Mouse (Mus musculus) forebrain, embryonic 13.5 days (tissue): ENCODE measurements around the gene Cmc2. TPM values are rescaled to one million over a fixed set of nuclear protein-coding genes. Genes with fewer than 3 reads are reported as not detected.

ENCODE experiments used
- ATAC-seq: fragments of 200-750 bp; cut with Nextera tagmentation; 2 replicates; pipeline ENCODE4 v1.8.0; 2017
- H3K27ac ChIP-seq: fragments of 300-500 bp; sonication (generic); 2 replicates; pipeline ENCODE4 v1.5.1; 2015; ENCODE audit warnings: inconsistent platforms, mild to moderate bottlenecking, moderate library complexity
- H3K27me3 ChIP-seq: fragments of 300-500 bp; sonication (generic); 2 replicates; pipeline ENCODE4 v1.6.1; 2015; ENCODE audit warnings: mild to moderate bottlenecking, inconsistent platforms
- H3K36me3 ChIP-seq: fragments of 300-500 bp; sonication (generic); 2 replicates; pipeline ENCODE4 v1.6.1; 2015; ENCODE audit warnings: mild to moderate bottlenecking, inconsistent platforms; ENCODE audit not compliant: poor library complexity, severe bottlenecking
- H3K4me1 ChIP-seq: fragments of 300-500 bp; sonication (generic); 2 replicates; pipeline ENCODE4 v1.6.1; 2015; ENCODE audit warnings: inconsistent platforms
- H3K4me2 ChIP-seq: fragments of 300-500 bp; sonication (generic); 2 replicates; pipeline ENCODE4 v1.6.1; 2015; ENCODE audit warnings: inconsistent platforms, mild to moderate bottlenecking, moderate library complexity
- H3K4me3 ChIP-seq: fragments of 300-500 bp; sonication (generic); 2 replicates; pipeline ENCODE4 v1.5.1; 2015; ENCODE audit warnings: mild to moderate bottlenecking, inconsistent platforms
- H3K9ac ChIP-seq: fragments of 300-500 bp; sonication (generic); 2 replicates; pipeline ENCODE4 v1.6.1; 2015; ENCODE audit warnings: mild to moderate bottlenecking, inconsistent platforms
- H3K9me3 ChIP-seq: fragments of 300-500 bp; sonication (generic); replicated peaks from 2 replicates; pipeline ENCODE4 v1.6.1; 2016; ENCODE audit warnings: inconsistent platforms
- WGBS: fragments of 180-500 bp; shearing (Covaris S2); methylation state at CpG from one replicate; pipeline ENCODE4 v1.1.7; 2015; 5-methylcytosine and 5-hydroxymethylcytosine counted together
- polyA plus RNA-seq: library from polyadenylated mRNA; unstranded; fragments of >200 nt; fragmentation: Nextera tagmentation; extraction: Ambion mirVana; gene quantifications from 2 replicates; pipeline ENCODE4 v1.2.1, GENCODE M21; 2015

Cmc2 gene
- polyA plus RNA-seq, 1 experiment from 2014 or later, result 67.6 TPM

DNA sequence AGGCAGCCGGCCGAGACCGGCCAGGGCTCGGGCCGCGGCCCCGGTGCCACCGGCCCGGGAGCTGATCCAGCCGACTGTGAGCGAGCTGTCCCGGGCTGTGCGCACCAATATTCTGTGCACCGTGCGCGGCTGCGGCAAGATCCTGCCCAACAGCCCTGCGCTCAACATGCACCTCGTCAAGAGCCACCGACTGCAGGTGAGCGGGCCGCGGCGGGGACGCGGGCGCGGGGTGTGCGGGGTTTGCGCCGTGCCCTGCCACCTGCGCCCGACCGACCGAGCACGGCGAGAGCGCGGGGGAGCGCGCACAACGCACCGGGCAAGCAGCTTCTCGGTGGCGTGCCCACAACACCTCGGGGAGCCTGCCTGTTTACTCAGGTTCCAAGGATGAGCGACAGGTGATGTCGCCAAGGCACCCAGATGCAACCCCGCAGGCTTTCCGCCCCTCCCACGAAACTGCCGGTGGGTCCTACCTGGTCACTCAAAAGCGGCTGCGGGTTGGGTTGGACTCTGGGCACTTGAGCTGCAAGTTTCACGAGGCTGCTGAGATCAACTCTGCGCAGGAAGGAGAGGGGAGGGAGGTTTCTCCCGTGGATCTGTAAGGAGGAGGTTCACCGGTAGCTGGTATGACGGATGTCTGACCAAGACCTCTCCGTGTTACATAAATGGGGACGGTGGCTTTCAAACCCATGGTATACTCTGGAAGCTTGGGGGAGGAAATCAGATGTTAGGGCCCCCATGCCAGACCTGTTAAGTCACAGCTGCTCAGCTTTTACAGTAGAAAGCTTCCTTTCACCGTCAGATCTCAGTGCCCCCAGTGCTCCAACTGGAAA lies 22.5 kb upstream of the Cmc2 start:
- under 1% methylated on average over 49 of the region's 62 CpGs for WGBS
- Histone ChIP-seq H3K4me3 (peak overlapping the region; percentile 97), H3K9me3 (no peaks in the 10 kb centered on the region), H3K4me1 (peaks cover 23% of the 10 kb centered on the region), H3K4me2 (peak overlapping the region; percentile 85), H3K27me3 (no peaks in the 10 kb centered on the region), H3K9ac (peak overlapping the region; percentile 91), H3K36me3 (no peaks in the 10 kb centered on the region), H3K27ac (peak overlapping the region; percentile 37; the same call in 1 of the 2 replicates)
- peak; percentile 86 for ATAC-seq

GRCm38 (mm10) chr8:116943161-116943554 lies 21.9 kb upstream of the Cmc2 start, which contains the start of gene Atmin:
Gene Atmin (plus strand): TSS chr8:116943393.
- Histone ChIP-seq H3K27ac (peak within 1 kb of the TSS; percentile 37; the same call in 1 of the 2 replicates), H3K4me2 (peak within 1 kb of the TSS; percentile 85), H3K4me3 (peak within 1 kb of the TSS; percentile 97), H3K9ac (peak within 1 kb of the TSS; percentile 91), H3K9me3 (no peaks in the 10 kb centered on the region), H3K27me3 (no peaks in the 10 kb centered on the region), H3K36me3 (peaks cover 5% of the 10 kb centered on the region; the same call in 1 of the 2 replicates), H3K4me1 (peaks cover 23% of the 10 kb centered on the region)
- WGBS, result under 1% methylated on average over 40 of the region's 46 CpGs
- ATAC-seq, result peak; percentile 92

GRCm38 (mm10) chr8:116942284-116943058 lies 21.2 kb upstream of the Cmc2 start:
- no peak for ATAC-seq
- Histone ChIP-seq H3K4me3 (no peak overlapping the region), H3K9ac (no peak overlapping the region), H3K27ac (no peak overlapping the region), H3K4me2 (peak overlapping the region; percentile 85; the same call in 1 of the 2 replicates), H3K36me3 (peaks cover 12% of the 10 kb centered on the region), H3K4me1 (peaks cover 23% of the 10 kb centered on the region), H3K9me3 (no peaks in the 10 kb centered on the region), H3K27me3 (no peaks in the 10 kb centered on the region)
- WGBS, result 81% methylated on average over 12 of the region's 12 CpGs

DNA sequence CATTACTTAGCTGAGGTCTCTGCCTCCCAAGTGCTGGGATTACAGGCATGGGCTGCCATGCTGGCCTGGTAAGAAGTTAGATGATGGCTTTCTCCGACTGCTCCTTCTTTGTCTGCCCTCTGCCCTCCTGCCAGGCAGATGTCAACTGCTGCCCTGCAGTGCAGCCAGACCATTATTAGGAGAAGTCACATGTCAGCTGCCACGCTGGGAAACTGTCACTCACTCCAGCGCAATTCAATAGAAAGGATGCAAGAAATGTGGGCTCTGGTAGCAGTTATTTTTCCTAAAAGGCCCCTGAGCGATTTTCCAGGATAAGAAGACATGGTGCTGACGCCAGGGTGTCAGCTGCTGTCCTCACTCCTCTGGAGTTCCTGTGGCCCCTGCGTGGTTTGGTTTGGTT lies 14.3 kb upstream of the Cmc2 start:
- no peaks in the 10 kb centered on the region for H3K27me3 ChIP-seq
- peaks cover 76% of the 10 kb centered on the region for H3K36me3 ChIP-seq
- H3K9ac ChIP-seq, result no peak overlapping the region
- H3K4me1 ChIP-seq, result no peaks in the 10 kb centered on the region
- 51% methylated on average over 6 of the region's 6 CpGs for WGBS
- H3K27ac ChIP-seq, result no peak overlapping the region
- H3K9me3 ChIP-seq, result no peaks in the 10 kb centered on the region
- no peak overlapping the region for H3K4me3 ChIP-seq
- no peak overlapping the region for H3K4me2 ChIP-seq
- no peak for ATAC-seq

DNA sequence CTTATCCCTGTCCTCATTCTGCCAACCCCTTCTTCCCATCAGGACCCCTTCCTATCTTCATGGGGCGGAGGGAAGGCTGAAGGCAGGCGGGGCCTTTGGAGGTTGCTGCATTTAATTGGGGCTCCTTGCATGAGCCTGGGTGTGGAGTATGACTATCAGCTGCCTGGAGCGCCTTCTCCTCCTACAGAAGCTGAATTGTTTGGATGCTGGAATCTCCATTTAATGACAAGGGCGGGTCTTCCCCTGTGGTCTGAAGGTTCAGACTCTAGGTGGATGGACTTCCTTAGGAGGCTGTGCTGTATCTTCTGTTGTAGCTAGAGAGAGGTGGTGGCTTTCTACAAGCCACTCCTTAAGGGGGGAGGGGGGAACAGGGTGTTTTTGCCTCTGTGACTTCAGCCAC lies 13.7 kb upstream of the Cmc2 start:
- no peak for ATAC-seq
- no peaks in the 10 kb centered on the region for H3K4me1 ChIP-seq
- H3K36me3 ChIP-seq, result peaks cover 78% of the 10 kb centered on the region

GRCm38 (mm10) chr8:116928588-116928987 lies 7.3 kb upstream of the Cmc2 start:
- no peak overlapping the region for H3K27ac ChIP-seq
- H3K4me2 ChIP-seq, result no peak overlapping the region
- no peaks in the 10 kb centered on the region for H3K9me3 ChIP-seq
- no peak overlapping the region for H3K9ac ChIP-seq
- no peaks in the 10 kb centered on the region for H3K27me3 ChIP-seq
- 91% methylated on average over 5 of the region's 5 CpGs for WGBS
- ATAC-seq, result no peak
- H3K36me3 ChIP-seq, result peaks cover 69% of the 10 kb centered on the region
- H3K4me3 ChIP-seq, result no peak overlapping the region
- H3K4me1 ChIP-seq, result no peaks in the 10 kb centered on the region

More for the DNA sequence above, 13.7 kb upstream of the Cmc2 start:
- Histone ChIP-seq H3K27me3 (no peaks in the 10 kb centered on the region), H3K9me3 (no peaks in the 10 kb centered on the region), H3K9ac (no peak overlapping the region), H3K4me2 (no peak overlapping the region), H3K27ac (no peak overlapping the region), H3K4me3 (no peak overlapping the region)
- WGBS, result 90% methylated on average over 4 of the region's 4 CpGs

DNA sequence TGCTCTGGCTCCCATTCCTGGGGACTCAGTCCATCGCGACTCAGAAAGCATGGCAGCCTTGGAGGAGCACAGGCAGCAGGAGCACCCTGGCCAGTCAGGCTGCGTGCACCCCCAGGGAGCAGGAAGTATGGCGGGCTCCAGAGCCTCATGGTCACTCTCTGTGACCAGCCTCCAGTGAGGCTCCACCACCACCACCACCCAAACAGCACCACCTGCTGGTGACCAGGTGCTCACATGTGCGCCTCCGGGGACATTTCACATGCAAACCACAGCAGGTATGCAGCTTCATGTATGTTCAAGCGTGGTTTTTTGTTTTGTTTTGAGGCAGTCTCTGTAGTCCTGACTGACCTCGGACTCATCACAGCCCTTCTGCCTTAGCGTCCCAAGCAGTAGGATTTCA lies 6.6 kb upstream of the Cmc2 start:
- Histone ChIP-seq H3K27me3 (no peaks in the 10 kb centered on the region), H3K27ac (no peak overlapping the region), H3K4me3 (no peak overlapping the region), H3K9me3 (no peaks in the 10 kb centered on the region), H3K4me1 (no peaks in the 10 kb centered on the region), H3K4me2 (no peak overlapping the region), H3K36me3 (peaks cover 62% of the 10 kb centered on the region), H3K9ac (no peak overlapping the region)
- no peak for ATAC-seq
- WGBS, result 91% methylated on average over 9 of the region's 9 CpGs

GRCm38 (mm10) chr8:116923526-116923925 lies 2.3 kb upstream of the Cmc2 start:
- Histone ChIP-seq H3K36me3 (peaks cover 31% of the 10 kb centered on the region), H3K4me2 (no peak overlapping the region), H3K27me3 (no peaks in the 10 kb centered on the region), H3K9ac (no peak overlapping the region), H3K4me3 (no peak overlapping the region), H3K9me3 (no peaks in the 10 kb centered on the region), H3K27ac (no peak overlapping the region), H3K4me1 (peaks cover 21% of the 10 kb centered on the region)
- 95% methylated on average over 8 of the region's 8 CpGs for WGBS
- ATAC-seq, result no peak

DNA sequence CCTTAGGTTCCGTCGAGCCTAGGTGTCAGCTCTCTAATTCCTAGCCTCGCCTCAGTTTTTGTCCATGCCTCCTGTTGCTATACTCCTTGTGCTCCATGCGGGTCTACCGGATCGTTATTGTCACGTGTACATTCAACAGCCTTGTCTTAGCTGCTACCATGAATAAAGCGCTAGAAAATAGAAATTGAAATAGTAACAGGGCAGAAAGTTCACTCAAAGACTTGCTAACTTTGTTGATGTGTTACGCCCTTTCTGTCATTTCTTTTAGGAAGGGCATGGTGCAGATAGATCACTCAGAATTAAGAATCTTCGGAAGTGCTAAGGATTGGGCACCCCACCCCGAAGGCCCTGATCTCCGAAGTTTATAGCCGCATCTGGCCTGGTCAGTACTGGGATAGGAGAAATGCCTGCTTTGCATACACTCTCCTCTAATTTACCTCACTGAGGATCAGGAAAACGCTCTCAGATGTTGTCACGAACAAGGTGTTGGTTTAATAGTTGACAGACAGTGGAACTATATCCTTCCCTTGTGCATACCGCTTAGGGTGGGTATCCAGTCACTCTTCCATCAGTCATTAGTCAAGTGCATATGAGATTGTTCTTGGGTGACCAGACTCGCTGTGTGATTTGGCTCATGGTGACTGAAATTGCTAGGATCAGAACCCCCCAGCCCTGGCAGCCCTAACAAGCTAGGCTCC lies 954 bp upstream of the Cmc2 start:
- 0 out of 2 replicates have a peak, but pooled peaks have one; percentile 9 for ATAC-seq
- no peaks in the 10 kb centered on the region for H3K27me3 ChIP-seq
- peak overlapping the region; percentile 70 for H3K9ac ChIP-seq
- H3K4me1 ChIP-seq, result peaks cover 21% of the 10 kb centered on the region
- 34% methylated on average over 17 of the region's 17 CpGs for WGBS
- H3K4me3 ChIP-seq, result peak overlapping the region; percentile 71
- H3K36me3 ChIP-seq, result peaks cover 20% of the 10 kb centered on the region; the same call in 1 of the 2 replicates
- peak overlapping the region; percentile 85 for H3K4me2 ChIP-seq
- H3K27ac ChIP-seq, result 0 out of 2 replicates have a peak overlapping the region, but pooled peaks have one; percentile 64
- no peaks in the 10 kb centered on the region for H3K9me3 ChIP-seq

GRCm38 (mm10) chr8:116921005-116921336 lies 284 bp downstream of the Cmc2 start:
- Histone ChIP-seq H3K4me3 (peak overlapping the region; percentile 71), H3K9ac (peak overlapping the region; percentile 70), H3K27me3 (no peaks in the 10 kb centered on the region), H3K36me3 (peaks cover 16% of the 10 kb centered on the region), H3K4me1 (peaks cover 21% of the 10 kb centered on the region), H3K27ac (peak overlapping the region; percentile 64), H3K9me3 (no peaks in the 10 kb centered on the region), H3K4me2 (peak overlapping the region; percentile 85)
- peak; percentile 67 for ATAC-seq
- under 1% methylated on average over 22 of the region's 22 CpGs for WGBS

DNA sequence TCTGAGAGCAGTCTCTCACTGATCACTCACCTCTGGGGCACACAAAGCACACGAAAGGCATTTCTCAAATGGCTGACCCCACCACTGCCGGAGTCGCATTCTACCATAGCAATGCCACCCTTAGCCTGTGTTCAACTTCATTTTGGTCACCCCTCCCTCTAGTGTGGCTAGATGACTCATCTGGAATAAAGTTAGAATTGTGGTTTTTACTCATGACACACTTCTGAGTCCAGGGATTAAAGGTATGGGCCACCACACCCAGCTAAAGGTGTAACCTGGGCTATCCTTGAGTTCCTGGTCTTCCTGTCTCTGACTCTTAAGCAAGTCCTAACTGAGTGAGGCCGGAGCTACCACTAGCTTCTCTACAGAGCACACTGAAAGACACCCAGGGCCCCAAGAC lies 15.4 kb downstream of the Cmc2 start:
- Histone ChIP-seq H3K36me3 (peaks cover 35% of the 10 kb centered on the region), H3K27me3 (no peaks in the 10 kb centered on the region), H3K9me3 (no peaks in the 10 kb centered on the region), H3K4me2 (no peak overlapping the region), H3K4me1 (no peaks in the 10 kb centered on the region), H3K4me3 (no peak overlapping the region), H3K27ac (no peak overlapping the region), H3K9ac (no peak overlapping the region)
- ATAC-seq, result no peak
- 96% methylated on average over 4 of the region's 4 CpGs for WGBS

DNA sequence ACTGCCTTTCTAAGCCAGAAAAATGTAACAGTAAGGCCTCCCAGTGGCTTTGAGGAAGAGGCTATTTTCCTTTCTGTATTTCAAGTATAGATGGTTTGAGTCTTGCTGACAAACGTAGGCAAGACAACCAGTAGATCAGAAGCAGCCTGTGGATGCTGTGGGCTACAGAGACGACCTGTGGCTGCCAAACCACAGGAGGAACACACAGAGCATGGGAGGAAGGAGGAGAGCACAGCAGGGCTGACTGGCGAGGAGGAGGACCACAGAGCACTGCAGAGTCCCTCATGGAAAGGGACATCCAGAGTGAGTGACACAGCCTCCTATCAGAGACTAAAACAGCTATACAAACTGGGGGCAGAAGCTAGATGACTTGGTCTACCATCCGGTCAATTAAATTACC lies 16.0 kb downstream of the Cmc2 start:
- no peaks in the 10 kb centered on the region for H3K27me3 ChIP-seq
- H3K4me2 ChIP-seq, result no peak overlapping the region
- WGBS, result 87% methylated on average over 4 of the region's 4 CpGs
- no peaks in the 10 kb centered on the region for H3K9me3 ChIP-seq
- H3K9ac ChIP-seq, result no peak overlapping the region
- no peak for ATAC-seq
- no peak overlapping the region for H3K27ac ChIP-seq
- H3K36me3 ChIP-seq, result peaks cover 29% of the 10 kb centered on the region
- H3K4me3 ChIP-seq, result no peak overlapping the region
- no peaks in the 10 kb centered on the region for H3K4me1 ChIP-seq
